Mouse (Mus musculus) ES-E14 (cell line): ENCODE measurements around the gene Acot7. TPM values are rescaled to one million over a fixed set of nuclear protein-coding genes. Genes with fewer than 3 reads are reported as not detected.

Source experiments
- DNase-seq: peaks from one replicate; pipeline ENCODE4 v3.0.0-alpha.2; 2013; ENCODE audit warnings: low read depth, low spot score
- H3K27ac ChIP-seq: 2 replicates; pipeline ENCODE4 v1.5.1; 2012; ENCODE audit warnings: low read depth, mild to moderate bottlenecking, low read length, moderate library complexity, mixed read lengths; ENCODE audit not compliant: poor library complexity, insufficient read depth, severe bottlenecking
- H3K36me3 ChIP-seq: 2 replicates; pipeline ENCODE4 v1.6.1; 2012; ENCODE audit warnings: mild to moderate bottlenecking, low read length, moderate library complexity, mixed read lengths; ENCODE audit not compliant: control insufficient read depth, poor library complexity, insufficient read depth, severe bottlenecking
- H3K4me1 ChIP-seq, 2 experiments: fragments of 150-350 bp in 1 of 2; sonication (generic) in 1 of 2; 2 replicates each; pipeline ENCODE4 v1.6.1; 2012; ENCODE audit warnings: low read length in 2 of 2, mild to moderate bottlenecking in 1 of 2, mixed read lengths in 1 of 2; ENCODE audit not compliant: control insufficient read depth in 2 of 2, insufficient read depth in 2 of 2, poor library complexity in 1 of 2
- H3K4me3 ChIP-seq, 2 experiments: fragments of 150-350 bp in 1 of 2; sonication (generic) in 1 of 2; 2 replicates each; pipeline ENCODE4 v1.5.1; 2012; ENCODE audit warnings: low read length in 2 of 2, low read depth in 1 of 2, mild to moderate bottlenecking in 1 of 2, mixed read lengths in 1 of 2; ENCODE audit not compliant: insufficient read depth in 1 of 2, poor library complexity in 1 of 2, severe bottlenecking in 1 of 2
- H3K9ac ChIP-seq: 2 replicates; pipeline ENCODE4 v1.6.1; 2012; ENCODE audit warnings: low read depth, mild to moderate bottlenecking, low read length, mixed read lengths; ENCODE audit not compliant: poor library complexity, insufficient read depth, severe bottlenecking
- H3K9me3 ChIP-seq: fragments of 150-350 bp; sonication (generic); 2 replicates; pipeline ENCODE4 v1.6.1; 2012; ENCODE audit warnings: low read depth, mild to moderate bottlenecking, low read length; ENCODE audit not compliant: control insufficient read depth, insufficient read depth
- CHD2 ChIP-seq: IDR thresholded peaks from 2 replicates; pipeline ENCODE4 v1.6.1; 2014; ENCODE audit warnings: mild to moderate bottlenecking, low read depth, low read length, inconsistent platforms
- HCFC1 ChIP-seq: IDR thresholded peaks from 2 replicates; pipeline ENCODE4 v1.6.1; 2012; ENCODE audit warnings: low read length, inconsistent platforms, borderline replicate concordance; ENCODE audit not compliant: insufficient read depth
- MAFK ChIP-seq: IDR thresholded peaks from 2 replicates; pipeline ENCODE4 v1.6.1; 2014; ENCODE audit warnings: mild to moderate bottlenecking, low read depth, low read length, inconsistent platforms; ENCODE audit not compliant: insufficient read depth
- ZC3H11A ChIP-seq: IDR thresholded peaks from 2 replicates; pipeline ENCODE4 v1.6.1; 2012; ENCODE audit warnings: low read depth, mild to moderate bottlenecking, inconsistent platforms, low read length, borderline replicate concordance
- ZNF384 ChIP-seq: IDR thresholded peaks from 2 replicates; pipeline ENCODE4 v1.6.1; 2012; ENCODE audit warnings: low read depth, low read length, inconsistent platforms
- in situ Hi-C, 2 experiments: fragments of 600-800 bp; cut with MboI; formaldehyde crosslinking; loops; one replicate each; pipeline ENCODE4 v1.15.1; 2025; ENCODE audit warnings: low sequenced_read_pairs in 2 of 2, inconsistent platforms in 1 of 2; ENCODE audit not compliant: unreplicated experiment in 2 of 2
- total RNA-seq: library from RNA; depleted of rRNA; stranded (reverse); fragments of 300-350 nt; gene quantifications from 2 replicates; pipeline ENCODE4 v1.2.3, GENCODE M21; 2012

Gene Acot7
- total RNA-seq, 1 experiment = 51.9 TPM

DNA sequence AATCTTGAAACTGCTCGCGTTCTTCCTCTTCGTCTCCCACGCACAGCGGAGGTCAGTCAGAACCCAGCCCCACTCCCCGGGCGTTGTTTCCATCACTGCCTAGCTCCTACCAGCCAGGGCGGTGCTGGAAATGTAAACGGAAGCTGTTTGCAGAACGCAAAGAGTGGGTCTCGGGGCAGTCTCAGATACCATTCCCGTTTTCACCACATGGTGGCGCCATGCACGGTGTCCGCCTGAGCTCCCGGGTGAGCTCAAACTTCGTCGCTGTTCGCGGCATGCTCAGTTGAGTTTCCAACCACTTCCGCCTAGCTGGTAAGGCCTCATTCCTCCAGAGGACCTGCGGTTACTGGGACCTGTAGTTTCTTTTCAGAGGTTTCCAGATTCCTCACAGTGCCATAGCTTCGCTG, 24.2 kb upstream of the Acot7 start:
- Histone ChIP-seq H3K27ac (no peak overlapping the region), H3K9ac (no peak overlapping the region), H3K36me3 (no peaks in the 10 kb centered on the region), H3K9me3 (no peaks in the 10 kb centered on the region), H3K4me3 (no peak overlapping the region), H3K4me1 (peaks cover under 1 to 2% of the 10 kb centered on the region in 2 experiments; a peak in 2 of 4 replicates)
- DNase-seq = peak; percentile 87
- TF ChIP-seq HCFC1 (0 out of 2 replicates have a peak, but pooled peaks have one; percentile 23), MAFK (no peak), ZC3H11A (no peak), ZNF384 (no peak)
- in situ Hi-C loops = no loop called here

DNA sequence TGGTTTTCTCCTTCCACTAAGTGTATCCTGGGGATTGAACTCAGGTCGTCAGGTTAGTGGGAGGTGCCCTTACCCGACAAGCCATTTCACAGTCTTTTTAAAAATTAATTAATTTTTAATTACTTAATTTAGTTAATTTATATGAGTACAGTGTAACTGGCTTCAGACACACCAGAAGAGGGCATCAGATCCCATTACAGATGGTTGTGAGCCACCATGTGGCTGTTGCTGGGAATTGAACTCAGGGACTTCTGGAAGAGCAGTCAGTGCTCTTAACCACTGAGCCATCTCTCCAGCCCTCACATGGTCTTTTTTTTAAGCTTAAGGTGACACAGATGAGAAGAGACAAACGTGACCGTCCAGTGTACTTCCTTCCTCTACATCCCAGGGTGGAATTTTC, 22.9 kb upstream of the Acot7 start:
- TF ChIP-seq CHD2 = no peak
- no peak for TF ChIP-seq MAFK
- no peak for TF ChIP-seq ZC3H11A
- no peak for TF ChIP-seq HCFC1
- TF ChIP-seq ZNF384 = no peak
- H3K4me3 ChIP-seq = no peak overlapping the region
- H3K36me3 ChIP-seq = no peaks in the 10 kb centered on the region
- no peak overlapping the region for H3K9ac ChIP-seq
- DNase-seq = no peak
- in situ Hi-C loops = no loop called here
- H3K27ac ChIP-seq = no peak overlapping the region
- peaks cover 2 to 3% of the 10 kb centered on the region in 2 experiments; a peak in 2 of 4 replicates for H3K4me1 ChIP-seq
- H3K9me3 ChIP-seq = no peaks in the 10 kb centered on the region

DNA sequence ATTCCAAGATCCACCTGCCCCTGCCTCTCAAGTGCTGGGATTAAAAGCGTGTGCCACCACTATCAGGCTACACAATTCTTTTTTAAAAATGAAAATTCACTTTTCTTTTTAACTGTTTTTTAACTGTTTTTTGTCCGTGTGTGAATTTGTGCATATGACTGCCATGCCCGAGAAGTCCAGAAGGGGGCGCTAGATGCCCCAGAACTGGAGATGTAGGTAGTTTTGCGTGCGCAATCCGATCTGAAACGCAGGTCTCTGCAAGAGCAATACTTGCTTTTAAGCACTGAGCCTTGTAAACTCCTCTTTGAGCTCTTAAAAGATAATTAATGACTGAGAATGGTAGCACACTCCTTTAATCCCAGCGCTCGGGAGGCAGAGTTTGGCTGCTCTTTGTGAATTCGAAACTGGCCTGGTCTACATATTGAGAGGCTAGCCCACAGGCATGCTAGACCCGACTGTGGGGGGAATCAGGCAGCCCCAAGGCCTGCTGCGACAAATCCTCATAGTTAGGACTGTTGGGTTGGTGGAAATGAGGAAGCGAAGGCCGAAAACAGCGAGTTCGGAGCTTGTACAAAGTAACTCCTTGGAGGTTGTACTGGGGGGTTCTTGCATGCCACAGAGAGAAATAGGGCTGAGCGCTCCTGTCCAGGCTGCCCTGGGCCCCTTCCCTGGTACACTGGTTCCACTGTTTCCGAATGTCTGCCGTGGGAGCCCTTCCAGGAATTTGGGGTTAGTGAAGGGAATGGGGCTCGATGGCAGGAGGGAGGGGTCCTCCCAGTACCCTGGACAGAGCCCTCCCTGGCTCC, 20.0 kb upstream of the Acot7 start:
- no peak for TF ChIP-seq MAFK
- no peak for TF ChIP-seq ZC3H11A
- TF ChIP-seq HCFC1 = no peak
- no peak for TF ChIP-seq ZNF384
- no peak for TF ChIP-seq CHD2
- DNase-seq = no peak
- Histone ChIP-seq H3K4me3 (peak overlapping the region; percentile 61 to 69; a peak in 2 of 4 replicates), H3K27ac (no peak overlapping the region), H3K9ac (no peak overlapping the region), H3K9me3 (no peaks in the 10 kb centered on the region), H3K4me1 (peaks cover 2 to 3% of the 10 kb centered on the region in 2 experiments; a peak in 2 of 4 replicates), H3K36me3 (no peaks in the 10 kb centered on the region)
- in situ Hi-C loops = no loop called here

DNA sequence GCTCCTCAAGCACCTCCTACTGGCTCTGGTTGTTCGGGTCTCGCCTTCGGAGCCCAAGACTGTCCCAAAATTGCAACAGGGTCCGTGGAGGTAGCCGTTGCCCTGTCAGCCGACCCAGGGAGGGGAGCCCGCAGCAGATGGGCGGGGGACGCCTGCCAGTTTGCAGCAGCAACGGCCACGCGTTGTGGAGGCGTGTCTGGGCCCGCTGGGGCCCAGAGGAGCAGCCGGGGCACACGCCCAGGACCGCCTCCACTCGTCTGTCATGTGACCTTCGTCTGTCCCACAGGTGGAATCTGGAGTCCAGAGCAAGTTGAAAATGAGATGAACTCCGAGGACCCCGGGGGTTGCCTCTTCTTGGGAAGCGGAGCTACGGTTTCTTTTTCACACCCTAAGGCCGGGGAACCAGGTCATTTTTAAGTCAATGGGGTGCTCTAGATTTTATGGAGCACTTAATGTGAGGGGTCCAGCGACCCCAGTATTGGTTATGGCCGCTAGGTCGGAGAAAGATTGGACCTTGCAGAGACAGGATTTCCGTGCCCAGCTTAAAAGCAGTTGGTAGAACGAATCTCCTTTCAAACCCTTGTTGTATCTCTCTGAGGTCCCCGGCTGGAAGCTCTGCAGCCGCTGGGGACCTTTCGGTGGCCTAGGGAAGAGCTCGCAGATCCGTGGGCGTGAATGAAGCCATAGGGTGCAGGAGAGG, 19.2 kb upstream of the Acot7 start, which contains the start of gene Hes2:
Hes2 (plus strand) TSS at position 283 of the 700 bp plus-strand sequence.
- TF ChIP-seq ZC3H11A (no peak), CHD2 (no peak), MAFK (no peak), HCFC1 (no peak), ZNF384 (no peak)
- Histone ChIP-seq H3K27ac (no peak within 1 kb of the TSS), H3K9me3 (no peaks in the 10 kb centered on the region), H3K4me1 (peaks cover 2 to 3% of the 10 kb centered on the region in 2 experiments; a peak in 2 of 4 replicates), H3K4me3 (peak within 1 kb of the TSS; percentile 61 to 69), H3K36me3 (no peaks in the 10 kb centered on the region), H3K9ac (no peak within 1 kb of the TSS)
- in situ Hi-C loops = no loop called here
- no peak for DNase-seq
